Mouse (Mus musculus) kidney, postnatal 0 days (tissue): ENCODE results near the gene Fxn. TPM values are rescaled to one million over a fixed set of nuclear protein-coding genes. Genes with fewer than 3 reads are reported as not detected.

Source experiments
- ATAC-seq: fragments of 200-750 bp; cut with Nextera tagmentation; replicated peaks from 2 replicates; pipeline ENCODE4 v1.8.0; 2017; ENCODE audit warnings: low read depth, moderate number of reproducible peaks, moderate TSS enrichment, moderate library complexity; ENCODE audit not compliant: low FRiP score
- DNase-seq: peaks from one replicate; pipeline ENCODE4 v3.0.0-alpha.2; 2016; ENCODE audit warnings: low spot score
- H3K27ac ChIP-seq: fragments of 300-500 bp; sonication (generic); 2 replicates; pipeline ENCODE4 v1.5.1; 2014; ENCODE audit warnings: mild to moderate bottlenecking
- H3K27me3 ChIP-seq: fragments of 300-500 bp; sonication (generic); 2 replicates; pipeline ENCODE4 v1.6.1; 2014; ENCODE audit warnings: low read length, mixed read lengths; ENCODE audit not compliant: insufficient read depth
- H3K36me3 ChIP-seq: fragments of 300-500 bp; sonication (generic); 2 replicates; pipeline ENCODE4 v1.6.1; 2014; ENCODE audit warnings: low read length, mixed read lengths; ENCODE audit not compliant: insufficient read depth
- H3K4me1 ChIP-seq: fragments of 300-500 bp; sonication (generic); replicated peaks from 2 replicates; pipeline ENCODE4 v1.6.1; 2014; ENCODE audit warnings: antibody characterized with exemption, low read length, mixed read lengths; ENCODE audit not compliant: insufficient read depth
- H3K4me2 ChIP-seq: fragments of 300-500 bp; sonication (generic); 2 replicates; pipeline ENCODE4 v1.6.1; 2014; ENCODE audit warnings: mild to moderate bottlenecking, low read length, moderate library complexity, mixed read lengths
- H3K4me3 ChIP-seq: fragments of 300-500 bp; sonication (generic); replicated peaks from 2 replicates; pipeline ENCODE4 v1.5.1; 2014; ENCODE audit warnings: low read depth, low read length
- H3K9ac ChIP-seq: fragments of 300-500 bp; sonication (generic); 2 replicates; pipeline ENCODE4 v1.6.1; 2014; ENCODE audit warnings: low read depth, low read length
- H3K9me3 ChIP-seq: fragments of 300-500 bp; sonication (generic); replicated peaks from 2 replicates; pipeline ENCODE4 v1.6.1; 2016; ENCODE audit warnings: low read length, inconsistent platforms, mixed read lengths
- CTCF ChIP-seq: IDR thresholded peaks from 2 replicates; pipeline ENCODE4 v1.5.1; 2016; ENCODE audit warnings: antibody characterized with exemption, low read depth, mild to moderate bottlenecking, moderate library complexity
- WGBS: fragments of 180-500 bp; shearing (Covaris S2); extraction: QIAGEN DNeasy Blood & Tissue Kit; methylation state at CpG from one replicate; pipeline ENCODE4 v1.1.7; 2014; 5-methylcytosine and 5-hydroxymethylcytosine counted together
- polyA plus RNA-seq: library from polyadenylated mRNA; unstranded; fragments of >200 nt; fragmentation: Nextera tagmentation; extraction: Ambion mirVana; gene quantifications from 2 replicates; pipeline ENCODE4 v1.2.1, GENCODE M21; 2015

Fxn gene
- polyA plus RNA-seq, 1 experiment from 2014 or later = 55.8 TPM

- H3K4me3 ChIP-seq = no peak overlapping the region
- no peaks in the 10 kb centered on the region for H3K9me3 ChIP-seq
- H3K9ac ChIP-seq = no peak overlapping the region
- 69% methylated on average over 7 of the region's 7 CpGs for WGBS
- H3K36me3 ChIP-seq = no peaks in the 10 kb centered on the region
- peak; percentile 41; the same call in 1 of the 2 replicates for TF ChIP-seq CTCF
- H3K4me1 ChIP-seq = 0 out of 2 replicates have a peak, but pooled peaks cover 4% of the 10 kb centered on the region
- ATAC-seq = peak; percentile 60; the same call in 1 of the 2 replicates
- no peak overlapping the region for H3K4me2 ChIP-seq
- H3K27me3 ChIP-seq = no peaks in the 10 kb centered on the region
- peak overlapping the region; percentile 86 for H3K27ac ChIP-seq
- DNase-seq = peak; percentile 41
Observed at GRCm38 (mm10) chr19:24266046-24266830, 14.2 kb downstream of the Fxn start.

GRCm38 (mm10) chr19:24264991-24265390, 15.4 kb downstream of the Fxn start:
- no peak overlapping the region for H3K4me3 ChIP-seq
- no peak overlapping the region for H3K9ac ChIP-seq
- H3K9me3 ChIP-seq = no peaks in the 10 kb centered on the region
- H3K27me3 ChIP-seq = no peaks in the 10 kb centered on the region
- 0 out of 2 replicates have a peak, but pooled peaks cover 4% of the 10 kb centered on the region for H3K4me1 ChIP-seq
- peak; percentile 90 for TF ChIP-seq CTCF
- H3K36me3 ChIP-seq = 0 out of 2 replicates have a peak, but pooled peaks cover 3% of the 10 kb centered on the region
- ATAC-seq (peak; percentile 82), DNase-seq (peak; percentile 87)
- peak overlapping the region; percentile 86; the same call in 1 of the 2 replicates for H3K27ac ChIP-seq
- WGBS = 34% methylated on average over 7 of the region's 7 CpGs
- no peak overlapping the region for H3K4me2 ChIP-seq

GRCm38 (mm10) chr19:24262736-24263135, 17.7 kb downstream of the Fxn start:
- no peak for TF ChIP-seq CTCF
- Histone ChIP-seq H3K4me2 (no peak overlapping the region), H3K4me3 (no peak overlapping the region), H3K4me1 (no peaks in the 10 kb centered on the region), H3K36me3 (0 out of 2 replicates have a peak, but pooled peaks cover 3% of the 10 kb centered on the region), H3K27ac (no peak overlapping the region), H3K9ac (no peak overlapping the region), H3K27me3 (no peaks in the 10 kb centered on the region), H3K9me3 (no peaks in the 10 kb centered on the region)
- 71% methylated on average over 14 of the region's 14 CpGs for WGBS
- ATAC-seq = no peak
- no peak for DNase-seq

DNA sequence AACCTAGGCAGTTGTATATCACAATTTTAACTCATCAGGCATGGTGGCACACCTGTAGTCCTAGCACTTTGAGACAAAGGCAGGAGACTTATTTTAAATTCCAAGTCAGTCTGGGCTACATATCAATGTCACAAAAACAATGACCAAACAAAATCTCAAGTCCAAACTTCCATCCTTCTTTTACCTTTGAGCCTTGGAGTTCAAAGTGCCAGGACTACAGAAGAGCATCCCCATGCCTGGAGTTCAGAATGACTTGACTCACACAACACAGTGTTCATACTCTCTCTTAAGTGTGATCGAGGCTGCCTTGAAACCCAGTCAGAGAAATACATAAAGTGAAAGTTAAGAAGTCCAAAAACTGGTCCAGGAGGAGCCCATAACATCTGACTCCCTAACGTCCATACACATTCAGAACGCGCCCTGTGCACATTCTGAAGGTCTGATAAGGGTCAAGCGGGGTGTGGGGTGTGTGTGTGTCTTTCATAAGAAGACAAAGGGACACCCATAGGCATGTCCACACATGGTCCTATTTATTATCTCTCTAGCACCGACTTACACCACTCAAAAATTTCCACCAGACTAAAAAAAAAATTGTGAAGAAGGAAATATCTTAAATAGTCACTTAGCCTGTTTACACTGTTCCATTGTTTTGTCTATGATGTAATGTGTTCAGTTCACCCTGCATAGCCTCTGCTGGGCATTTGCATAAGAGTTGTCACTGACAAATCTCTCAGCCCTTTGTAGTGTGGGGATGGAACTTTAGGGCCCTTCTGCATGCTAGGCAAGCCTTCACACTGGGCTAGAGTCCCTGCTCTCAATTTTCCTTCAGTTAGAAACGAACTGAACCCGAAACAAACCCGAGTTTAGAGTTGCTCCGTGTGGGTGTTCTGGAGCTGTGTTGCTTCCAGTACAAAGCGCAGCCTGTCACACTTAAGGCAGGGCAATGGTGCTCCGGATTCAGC, 20.7 kb downstream of the Fxn start:
- WGBS = 78% methylated on average over 12 of the region's 12 CpGs
- H3K4me3 ChIP-seq = no peak overlapping the region
- H3K4me1 ChIP-seq = no peaks in the 10 kb centered on the region
- 0 out of 2 replicates have a peak, but pooled peaks cover 3% of the 10 kb centered on the region for H3K36me3 ChIP-seq
- no peaks in the 10 kb centered on the region for H3K9me3 ChIP-seq
- TF ChIP-seq CTCF = no peak
- no peak for DNase-seq
- ATAC-seq = no peak; the same call in 1 of the 2 replicates
- H3K9ac ChIP-seq = no peak overlapping the region
- H3K27ac ChIP-seq = peak overlapping the region; percentile 34; the same call in 1 of the 2 replicates
- H3K27me3 ChIP-seq = no peaks in the 10 kb centered on the region
- H3K4me2 ChIP-seq = no peak overlapping the region

DNA sequence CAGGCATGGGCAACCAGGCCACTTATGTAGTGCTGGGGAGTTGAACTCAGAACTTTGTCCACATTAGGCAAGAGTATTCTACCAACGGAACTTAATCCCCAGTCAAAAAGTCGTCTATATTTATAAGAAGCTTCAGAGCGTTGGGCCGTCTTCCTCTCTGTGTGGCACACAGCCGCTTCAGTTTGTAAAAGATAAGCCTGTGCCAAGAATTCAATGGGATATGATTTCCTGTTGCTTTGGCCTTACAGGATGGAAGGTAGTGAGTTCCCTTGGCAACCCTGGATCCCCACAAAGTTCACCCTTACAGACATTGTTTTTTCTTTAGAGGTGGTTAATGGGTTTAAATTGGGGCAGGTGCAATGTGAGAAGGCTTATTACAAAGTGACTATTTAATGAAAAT, 22.0 kb downstream of the Fxn start:
- ATAC-seq (no peak), DNase-seq (peak; percentile 43)
- Histone ChIP-seq H3K4me1 (no peaks in the 10 kb centered on the region), H3K36me3 (0 out of 2 replicates have a peak, but pooled peaks cover 3% of the 10 kb centered on the region), H3K4me3 (no peak overlapping the region), H3K9me3 (no peaks in the 10 kb centered on the region), H3K9ac (no peak overlapping the region), H3K4me2 (no peak overlapping the region), H3K27me3 (no peaks in the 10 kb centered on the region), H3K27ac (no peak overlapping the region)
- WGBS = 68% methylated on average over 5 of the region's 5 CpGs
- no peak for TF ChIP-seq CTCF

DNA sequence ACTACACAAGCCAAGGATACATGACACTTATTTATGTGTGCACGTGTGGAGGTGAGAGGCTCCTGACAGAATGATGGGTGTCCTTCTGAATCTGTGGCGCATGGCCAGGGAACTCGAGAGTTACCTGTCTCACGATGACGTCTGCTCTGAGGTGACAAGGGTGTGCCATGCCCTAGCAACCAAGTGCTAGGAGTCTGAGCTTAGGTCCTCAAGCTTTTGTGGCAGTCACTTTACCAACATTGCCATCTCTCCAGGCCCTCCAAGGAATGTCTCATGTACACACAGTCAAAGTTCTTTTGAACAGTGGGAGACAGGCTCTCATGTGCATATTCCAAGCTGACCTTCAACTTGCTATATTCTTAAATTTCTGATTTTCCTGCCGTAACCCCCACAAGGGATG, 22.4 kb downstream of the Fxn start:
- DNase-seq (no peak), ATAC-seq (no peak)
- WGBS = 81% methylated on average over 6 of the region's 6 CpGs
- no peak overlapping the region for H3K9ac ChIP-seq
- H3K9me3 ChIP-seq = no peaks in the 10 kb centered on the region
- no peaks in the 10 kb centered on the region for H3K27me3 ChIP-seq
- no peaks in the 10 kb centered on the region for H3K4me1 ChIP-seq
- H3K36me3 ChIP-seq = 0 out of 2 replicates have a peak, but pooled peaks cover 3% of the 10 kb centered on the region
- no peak for TF ChIP-seq CTCF
- no peak overlapping the region for H3K4me2 ChIP-seq
- no peak overlapping the region for H3K4me3 ChIP-seq
- no peak overlapping the region for H3K27ac ChIP-seq
